8 mouse cellular contexts compared by ENCODE assay signal in the genomic region with DNA sequence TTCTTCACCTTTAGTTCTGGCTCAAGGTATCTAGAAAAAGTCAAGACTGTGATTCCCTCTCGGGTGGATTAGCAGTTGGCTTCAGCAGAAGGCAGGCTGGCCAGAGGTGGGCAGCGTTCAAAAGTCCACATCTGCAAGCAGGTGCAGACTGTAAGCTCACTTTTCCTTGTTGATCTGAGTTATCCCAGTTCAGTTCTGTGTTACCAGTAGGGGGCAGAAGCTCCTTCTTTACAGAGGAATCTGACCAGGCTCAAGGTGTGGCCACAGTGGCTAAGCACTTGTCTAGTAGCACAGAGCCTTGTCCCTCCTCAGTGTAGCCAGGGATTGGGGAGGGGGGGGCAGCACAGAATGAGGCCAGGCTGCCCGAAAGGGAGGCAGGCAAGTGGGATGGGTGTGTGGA. TPM values are rescaled to one million over a fixed set of nuclear protein-coding genes. Genes with fewer than 3 reads are reported as not detected.
DNase-seq lines count a peak whose midpoint lies in the region; ATAC-seq and TF ChIP-seq lines count a peak whose summit lies in the region.

No protein-coding gene starts in this region.

- TF ChIP-seq POLR2A in limb, embryonic 14.5 days (IDR thresholded peaks at IDR 0.05; ENCODE audit: borderline replicate concordance, extremely low read depth, insufficient read depth, insufficient read length): no peak

- peak; percentile 65 for DNase-seq in right cerebral cortex, adult 18-20 months
- DNase-seq in right cerebral cortex, postnatal 25 days: no peak
- DNase-seq in WW6 (ENCODE audit: low read depth, low spot score): peak; percentile 42
- peak; percentile 63 to 78 for DNase-seq in cerebellum, postnatal 36 days
- no peak for DNase-seq in intestine, embryonic 14.5 days (ENCODE audit: low spot score)
- peak; percentile 71 for DNase-seq in limb, embryonic 14.5 days (ENCODE audit: low spot score)
- DNase-seq in skeletal muscle tissue, adult 2 months (ENCODE audit: low read depth, low spot score): peak; percentile 57

- no peaks in the 10 kb centered on the region for H3K27me3 ChIP-seq in intestine, embryonic 14.5 days (replicated peaks; ENCODE audit: control insufficient read depth, insufficient read depth, low read length)
- no peaks in the 10 kb centered on the region for H3K27me3 ChIP-seq in limb, embryonic 14.5 days (ENCODE audit: control insufficient read depth, insufficient read depth, low read length)

- peak; percentile 38; the same call in 1 of the 2 replicates for ATAC-seq in intestine, embryonic 14.5 days (replicated peaks; ENCODE audit: low FRiP score, low TSS enrichment, low read depth)
- no peak for ATAC-seq in limb, embryonic 14.5 days (ENCODE audit: low FRiP score, low read depth)
- no peak for ATAC-seq in activated CD4-positive, CD25-positive, alpha-beta regulatory T cell, adult 4 months

- H3K4me1 ChIP-seq in intestine, embryonic 14.5 days (replicated peaks; ENCODE audit: control insufficient read depth, insufficient read depth, low read length): no peaks in the 10 kb centered on the region
- H3K4me1 ChIP-seq in limb, embryonic 14.5 days (ENCODE audit: control insufficient read depth, insufficient read depth, low read length): no peaks in the 10 kb centered on the region

- H3K4me3 ChIP-seq in intestine, embryonic 14.5 days (ENCODE audit: low read depth, low read length): no peak overlapping the region
- H3K4me3 ChIP-seq in limb, embryonic 14.5 days (replicated peaks; ENCODE audit: low read length): no peak overlapping the region

- WGBS in intestine, embryonic 14.5 days: 61% methylated on average over 3 of the region's 3 CpGs
- 65% methylated on average over 3 of the region's 3 CpGs for WGBS in limb, embryonic 14.5 days

- peaks cover 99% of the 10 kb centered on the region for H3K36me3 ChIP-seq in intestine, embryonic 14.5 days (ENCODE audit: control insufficient read depth, insufficient read depth, low read length)
- peaks cover 87% of the 10 kb centered on the region for H3K36me3 ChIP-seq in limb, embryonic 14.5 days (ENCODE audit: control insufficient read depth, insufficient read depth, low read length)

- no peaks in the 10 kb centered on the region for H3K9me3 ChIP-seq in intestine, embryonic 14.5 days (ENCODE audit: control insufficient read depth, low read length)
- no peaks in the 10 kb centered on the region for H3K9me3 ChIP-seq in limb, embryonic 14.5 days (ENCODE audit: control insufficient read depth, low read length)

- no peak overlapping the region for H3K4me2 ChIP-seq in intestine, embryonic 14.5 days (ENCODE audit: low read length)
- no peak overlapping the region for H3K4me2 ChIP-seq in limb, embryonic 14.5 days (replicated peaks; ENCODE audit: low read depth, low read length, severe bottlenecking)

- no peak overlapping the region for H3K9ac ChIP-seq in intestine, embryonic 14.5 days (ENCODE audit: low read length)
- no peak overlapping the region for H3K9ac ChIP-seq in limb, embryonic 14.5 days (ENCODE audit: low read depth, low read length, severe bottlenecking)

- no peak overlapping the region for H3K27ac ChIP-seq in intestine, embryonic 14.5 days (ENCODE audit: low read depth)
- H3K27ac ChIP-seq in limb, embryonic 14.5 days (replicated peaks; ENCODE audit: low read depth, low read length): no peak overlapping the region

RNA-seq across cellular contexts. Expression of gene Sh2b3, which starts 22.4 kb away (rescaled TPM):
- polyA plus RNA-seq in intestine, embryonic 14.5 days (2014; fragmentation: Nextera tagmentation; extraction: Ambion mirVana): 15.4 and 16.3 TPM in 2 replicates
- polyA plus RNA-seq in limb, embryonic 14.5 days (2012; rRNA removed): 24.1 and 34.9 TPM in 2 replicates
- polyA plus RNA-seq in limb, embryonic 14.5 days (2014; fragmentation: Nextera tagmentation; extraction: Ambion mirVana): 18.5 and 19.7 TPM in 2 replicates
- 10 to 100 TPM in 1 of 2 experiments, 1 to 10 TPM in 1; 9.8 to 11.6 TPM for polyA plus RNA-seq in activated CD4-positive, CD25-positive, alpha-beta regulatory T cell, adult 4 months (2017; shearing (Covaris generic))

RNA-seq across cellular contexts. Expression of gene Pheta1, which starts 33.7 kb away (rescaled TPM):
- 23.3 and 24.4 TPM in 2 replicates for polyA plus RNA-seq in intestine, embryonic 14.5 days (2014; fragmentation: Nextera tagmentation; extraction: Ambion mirVana)
- 30.1 and 40.2 TPM in 2 replicates for polyA plus RNA-seq in limb, embryonic 14.5 days (2012; rRNA removed)
- 21.3 and 28.0 TPM in 2 replicates for polyA plus RNA-seq in limb, embryonic 14.5 days (2014; fragmentation: Nextera tagmentation; extraction: Ambion mirVana)
- polyA plus RNA-seq in activated CD4-positive, CD25-positive, alpha-beta regulatory T cell, adult 4 months (2017; shearing (Covaris generic)): 1 to 10 TPM in 1 of 2 experiments, under 1 TPM in 1; 0.60 to 1.2 TPM

Comparison
In these comparisons a context has a peak if more than half of its experiments do, and no peak if none do; other contexts are left out.
1. DNase-seq: peak in right cerebral cortex, adult 18-20 months (single experiment), WW6 (single experiment), cerebellum, postnatal 36 days (2 of 2), limb, embryonic 14.5 days (single experiment) and skeletal muscle tissue, adult 2 months (single experiment); none in right cerebral cortex, postnatal 25 days (single experiment) and intestine, embryonic 14.5 days (single experiment).
2. RNA of gene Pheta1, which starts 33.7 kb away (polyA plus RNA-seq): 21.3 to 40.2 TPM in limb, embryonic 14.5 days and 23.3 to 24.4 TPM in intestine, embryonic 14.5 days; 0.60 to 1.2 TPM in activated CD4-positive, CD25-positive, alpha-beta regulatory T cell, adult 4 months; every median in the first group is over 10 times any median in the second.